ENCODE assay signal across 10 mouse cellular contexts in genomic region chr17:28330590-28330989, GRCm38 (mm10). TPM values are rescaled to one million over a fixed set of nuclear protein-coding genes. Genes with fewer than 3 reads are reported as not detected.
DNase-seq lines count a peak whose midpoint lies in the region; ATAC-seq and TF ChIP-seq lines count a peak whose summit lies in the region.
"Not testable (repeated sequence)": the region's sequence is repeated elsewhere in the genome, so short reads cannot be mapped to it uniquely, and the experiment has no call there.
"Had no signal": no experiment of that assay in that cellular context is flagged by ENCODE, and none has a peak within 500 bp of the region (broad histone marks: within the 10 kb centered on the region; RNA-seq: fewer than 3 reads in every experiment).

No protein-coding gene starts in this region.

- H3K27ac ChIP-seq in ES-E14 (ENCODE audit: insufficient read depth, low read depth, low read length, poor library complexity, severe bottlenecking); forebrain, embryonic 13.5 days; intestine, embryonic 14.5 days (ENCODE audit: low read depth); limb, embryonic 10.5 days; liver, embryonic 14.5 days; midbrain, embryonic 11.5 days (ENCODE audit: low read depth, low read length): not testable (repeated sequence)
- peak overlapping the region; percentile 33; the same call in 1 of the 2 replicates for H3K27ac ChIP-seq in embryonic facial prominence, embryonic 13.5 days

- not testable (repeated sequence) for DNase-seq in ES-E14 (ENCODE audit: low read depth, low spot score); intestine, embryonic 14.5 days (ENCODE audit: low spot score); limb, embryonic 10.5 days (ENCODE audit: low spot score); liver, embryonic 14.5 days (ENCODE audit: low read depth in 3 of 3, low spot score in 3 of 3)
- peak; percentile 84 for DNase-seq in midbrain, embryonic 11.5 days (ENCODE audit: low spot score, missing footprints)

- H3K9ac ChIP-seq in ES-E14 (ENCODE audit: insufficient read depth, low read depth, low read length, poor library complexity, severe bottlenecking) = peak overlapping the region; percentile 51
- H3K9ac ChIP-seq in embryonic facial prominence, embryonic 13.5 days; forebrain, embryonic 13.5 days; intestine, embryonic 14.5 days (ENCODE audit: low read length); midbrain, embryonic 11.5 days (ENCODE audit: low read length): not testable (repeated sequence)
- H3K9ac ChIP-seq in liver, embryonic 14.5 days (replicated peaks) = peak overlapping the region; percentile 23; the same call in 1 of the 2 replicates

- peaks cover 38% of the 10 kb centered on the region for H3K36me3 ChIP-seq in ES-E14 (ENCODE audit: control insufficient read depth, insufficient read depth, low read length, poor library complexity, severe bottlenecking)
- peaks cover 71% of the 10 kb centered on the region for H3K36me3 ChIP-seq in embryonic facial prominence, embryonic 13.5 days
- H3K36me3 ChIP-seq in forebrain, embryonic 13.5 days (ENCODE audit: poor library complexity, severe bottlenecking) = peaks cover 45% of the 10 kb centered on the region
- peaks cover 56% of the 10 kb centered on the region for H3K36me3 ChIP-seq in intestine, embryonic 14.5 days (ENCODE audit: control insufficient read depth, insufficient read depth, low read length)
- peaks cover 77% of the 10 kb centered on the region for H3K36me3 ChIP-seq in limb, embryonic 10.5 days
- peaks cover 23% of the 10 kb centered on the region for H3K36me3 ChIP-seq in liver, embryonic 14.5 days (replicated peaks; ENCODE audit: control insufficient read depth, insufficient read depth, low read depth)
- not testable (repeated sequence) for H3K36me3 ChIP-seq in midbrain, embryonic 11.5 days (ENCODE audit: control insufficient read depth, insufficient read depth, low read length)

- TF ChIP-seq CTCF in liver, embryonic 14.5 days (IDR thresholded peaks at IDR 0.05; ENCODE audit: low read depth) = not testable (repeated sequence)

- WGBS in embryonic facial prominence, embryonic 13.5 days = 50% methylated on average over 8 of the region's 8 CpGs
- WGBS in forebrain, embryonic 13.5 days = 63% methylated on average over 8 of the region's 8 CpGs
- WGBS in intestine, embryonic 14.5 days = 51% methylated on average over 6 of the region's 8 CpGs
- 73% methylated on average over 8 of the region's 8 CpGs for WGBS in limb, embryonic 10.5 days
- WGBS in liver, embryonic 14.5 days (ENCODE audit: insufficient replicate concordance) = 60% methylated on average over 7 of the region's 8 CpGs
- WGBS in midbrain, embryonic 11.5 days = 67% methylated on average over 6 of the region's 8 CpGs

- not testable (repeated sequence) for H3K9me3 ChIP-seq in ES-E14 (ENCODE audit: control insufficient read depth, insufficient read depth, low read depth, low read length); embryonic facial prominence, embryonic 13.5 days; forebrain, embryonic 13.5 days (replicated peaks); intestine, embryonic 14.5 days (ENCODE audit: control insufficient read depth, low read length); limb, embryonic 10.5 days (replicated peaks); liver, embryonic 14.5 days (ENCODE audit: control insufficient read depth, low read length); midbrain, embryonic 11.5 days (ENCODE audit: control insufficient read depth, low read length)

- H3K4me3 ChIP-seq in ES-E14 (ENCODE audit: insufficient read depth in 1 of 2, low read depth in 1 of 2, low read length in 2 of 2, poor library complexity in 1 of 2, severe bottlenecking in 1 of 2) = peak overlapping the region in 1 of 2 experiments; percentile 95; a peak in 2 of 4 replicates
- not testable (repeated sequence) for H3K4me3 ChIP-seq in embryonic facial prominence, embryonic 13.5 days; forebrain, embryonic 13.5 days; intestine, embryonic 14.5 days (ENCODE audit: low read depth, low read length); midbrain, embryonic 11.5 days (ENCODE audit: low read depth, low read length)
- H3K4me3 ChIP-seq in limb, embryonic 10.5 days = peak overlapping the region; percentile 19; the same call in 1 of the 2 replicates
- H3K4me3 ChIP-seq in liver, embryonic 14.5 days (ENCODE audit: insufficient read depth in 1 of 2, low read depth in 2 of 2, low read length in 2 of 2) = peak overlapping the region in 1 of 2 experiments; percentile 29; a peak in 2 of 4 replicates

- H3K4me1 ChIP-seq in ES-E14 (ENCODE audit: control insufficient read depth in 2 of 2, insufficient read depth in 2 of 2, low read length in 2 of 2, poor library complexity in 1 of 2) = peaks cover 0 to 41% of the 10 kb centered on the region in 2 experiments; a peak in 2 of 4 replicates
- peaks cover 56% of the 10 kb centered on the region for H3K4me1 ChIP-seq in embryonic facial prominence, embryonic 13.5 days
- peaks cover 39% of the 10 kb centered on the region for H3K4me1 ChIP-seq in forebrain, embryonic 13.5 days
- H3K4me1 ChIP-seq in intestine, embryonic 14.5 days (replicated peaks; ENCODE audit: control insufficient read depth, insufficient read depth, low read length) = peaks cover 43% of the 10 kb centered on the region
- peaks cover 77% of the 10 kb centered on the region for H3K4me1 ChIP-seq in limb, embryonic 10.5 days
- H3K4me1 ChIP-seq in liver, embryonic 14.5 days (replicated peaks; ENCODE audit: control insufficient read depth in 2 of 2, insufficient read depth in 2 of 2, low read length in 1 of 2) = peaks cover 4 to 16% of the 10 kb centered on the region in 2 experiments
- peaks cover 18% of the 10 kb centered on the region for H3K4me1 ChIP-seq in midbrain, embryonic 11.5 days (ENCODE audit: control insufficient read depth, insufficient read depth, low read length)

- peak overlapping the region; percentile 91 for H3K4me2 ChIP-seq in embryonic facial prominence, embryonic 13.5 days
- H3K4me2 ChIP-seq in forebrain, embryonic 13.5 days = peak overlapping the region; percentile 98; the same call in 1 of the 2 replicates
- H3K4me2 ChIP-seq in intestine, embryonic 14.5 days (ENCODE audit: low read length) = peak overlapping the region; percentile 98
- peak overlapping the region; percentile 85 for H3K4me2 ChIP-seq in liver, embryonic 14.5 days (ENCODE audit: low read depth)
- H3K4me2 ChIP-seq in midbrain, embryonic 11.5 days = not testable (repeated sequence)

- not testable (repeated sequence) for H3K27me3 ChIP-seq in embryonic facial prominence, embryonic 13.5 days; forebrain, embryonic 13.5 days; intestine, embryonic 14.5 days (replicated peaks; ENCODE audit: control insufficient read depth, insufficient read depth, low read length); limb, embryonic 10.5 days (ENCODE audit: low read depth, poor library complexity, severe bottlenecking); liver, embryonic 14.5 days (ENCODE audit: control insufficient read depth, insufficient read depth, low read length); midbrain, embryonic 11.5 days (ENCODE audit: control insufficient read depth, insufficient read depth, low read length)

- ATAC-seq in embryonic facial prominence, embryonic 13.5 days (ENCODE audit: insufficient number of reproducible peaks, insufficient read depth, low FRiP score, low TSS enrichment, low read depth); forebrain, embryonic 13.5 days; intestine, embryonic 14.5 days (replicated peaks; ENCODE audit: low FRiP score, low TSS enrichment, low read depth); liver, embryonic 14.5 days (ENCODE audit: insufficient read depth); midbrain, embryonic 11.5 days (ENCODE audit: low FRiP score): not testable (repeated sequence)

- not testable (repeated sequence) for TF ChIP-seq EP300 in liver, embryonic 14.5 days (IDR thresholded peaks at IDR 0.05; ENCODE audit: low read depth)

- in situ Hi-C loops in ES-E14 (cut with MboI; ENCODE audit: low sequenced_read_pairs in 2 of 2, unreplicated experiment in 2 of 2) = not testable (repeated sequence)

RNA-seq across cellular contexts. Expression of gene Rpl10a, which starts 2.3 kb away (rescaled TPM):
- 2,234 and 2,688 TPM in 2 replicates for total RNA-seq in ES-E14 (2012; rRNA removed)
- 653 and 701 TPM in 2 replicates for polyA plus RNA-seq in embryonic facial prominence, embryonic 13.5 days (2015; fragmentation: Nextera tagmentation; extraction: Ambion mirVana)
- polyA plus RNA-seq in forebrain, embryonic 13.5 days (2015; fragmentation: Nextera tagmentation; extraction: Ambion mirVana) = 444 and 501 TPM in 2 replicates
- polyA plus RNA-seq in intestine, embryonic 14.5 days (2014; fragmentation: Nextera tagmentation; extraction: Ambion mirVana) = 909 and 955 TPM in 2 replicates
- 502 and 576 TPM in 2 replicates for polyA plus RNA-seq in limb, embryonic 10.5 days (2016; fragmentation: Nextera tagmentation; extraction: Ambion mirVana)
- polyA plus RNA-seq in liver, embryonic 14.5 days (2012; rRNA removed) = 1,169 and 1,992 TPM in 2 replicates
- polyA plus RNA-seq in liver, embryonic 14.5 days (2014; fragmentation: Nextera tagmentation; extraction: Ambion mirVana) = 506 and 510 TPM in 2 replicates
- polyA plus RNA-seq in midbrain, embryonic 11.5 days (2014; fragmentation: Nextera tagmentation; extraction: Ambion mirVana) = 465 and 471 TPM in 2 replicates

RNA-seq across cellular contexts. Expression of gene Fance, which starts 17.3 kb away (rescaled TPM):
- total RNA-seq in ES-E14 (2012; rRNA removed) = 25.9 and 39.8 TPM in 2 replicates
- 34.5 and 39.5 TPM in 2 replicates for polyA plus RNA-seq in embryonic facial prominence, embryonic 13.5 days (2015; fragmentation: Nextera tagmentation; extraction: Ambion mirVana)
- polyA plus RNA-seq in forebrain, embryonic 13.5 days (2015; fragmentation: Nextera tagmentation; extraction: Ambion mirVana) = 22.6 and 24.6 TPM in 2 replicates
- polyA plus RNA-seq in intestine, embryonic 14.5 days (2014; fragmentation: Nextera tagmentation; extraction: Ambion mirVana) = 27.3 and 33.7 TPM in 2 replicates
- polyA plus RNA-seq in limb, embryonic 10.5 days (2016; fragmentation: Nextera tagmentation; extraction: Ambion mirVana) = 32.9 and 35.5 TPM in 2 replicates
- 4.5 and 5.5 TPM in 2 replicates for polyA plus RNA-seq in liver, embryonic 14.5 days (2012; rRNA removed)
- 9.4 and 10.4 TPM in 2 replicates for polyA plus RNA-seq in liver, embryonic 14.5 days (2014; fragmentation: Nextera tagmentation; extraction: Ambion mirVana)
- polyA plus RNA-seq in midbrain, embryonic 11.5 days (2014; fragmentation: Nextera tagmentation; extraction: Ambion mirVana) = 18.5 and 19.5 TPM in 2 replicates

RNA-seq across cellular contexts. Expression of gene Tead3, which starts 20.0 kb away (rescaled TPM):
- total RNA-seq in ES-E14 (2012; rRNA removed) = 8.0 and 9.0 TPM in 2 replicates
- 14.9 and 18.9 TPM in 2 replicates for polyA plus RNA-seq in embryonic facial prominence, embryonic 13.5 days (2015; fragmentation: Nextera tagmentation; extraction: Ambion mirVana)
- polyA plus RNA-seq in forebrain, embryonic 13.5 days (2015; fragmentation: Nextera tagmentation; extraction: Ambion mirVana) = 2.4 and 2.8 TPM in 2 replicates
- polyA plus RNA-seq in intestine, embryonic 14.5 days (2014; fragmentation: Nextera tagmentation; extraction: Ambion mirVana) = 12.0 and 13.3 TPM in 2 replicates
- 5.2 and 9.8 TPM in 2 replicates for polyA plus RNA-seq in limb, embryonic 10.5 days (2016; fragmentation: Nextera tagmentation; extraction: Ambion mirVana)
- 2.0 and 2.2 TPM in 2 replicates for polyA plus RNA-seq in liver, embryonic 14.5 days (2012; rRNA removed)
- polyA plus RNA-seq in liver, embryonic 14.5 days (2014; fragmentation: Nextera tagmentation; extraction: Ambion mirVana) = 0.52 and 0.63 TPM in 2 replicates
- 3.5 and 3.7 TPM in 2 replicates for polyA plus RNA-seq in midbrain, embryonic 11.5 days (2014; fragmentation: Nextera tagmentation; extraction: Ambion mirVana)

RNA-seq across cellular contexts. Expression of gene Tulp1, which starts 34.4 kb away (rescaled TPM):
- 3.7 and 4.1 TPM in 2 replicates for total RNA-seq in ES-E14 (2012; rRNA removed)
- polyA plus RNA-seq in embryonic facial prominence, embryonic 13.5 days (2015; fragmentation: Nextera tagmentation; extraction: Ambion mirVana) = 7.3 and 10.5 TPM in 2 replicates
- 1.4 and 1.7 TPM in 2 replicates for polyA plus RNA-seq in forebrain, embryonic 13.5 days (2015; fragmentation: Nextera tagmentation; extraction: Ambion mirVana)
- polyA plus RNA-seq in intestine, embryonic 14.5 days (2014; fragmentation: Nextera tagmentation; extraction: Ambion mirVana) = 3.7 and 4.0 TPM in 2 replicates
- polyA plus RNA-seq in limb, embryonic 10.5 days (2016; fragmentation: Nextera tagmentation; extraction: Ambion mirVana) = 3.4 and 4.1 TPM in 2 replicates
- 0.12 and 0.26 TPM in 2 replicates for polyA plus RNA-seq in liver, embryonic 14.5 days (2012; rRNA removed)
- 0.28 and 0.42 TPM in 2 replicates for polyA plus RNA-seq in liver, embryonic 14.5 days (2014; fragmentation: Nextera tagmentation; extraction: Ambion mirVana)
- polyA plus RNA-seq in midbrain, embryonic 11.5 days (2014; fragmentation: Nextera tagmentation; extraction: Ambion mirVana) = 4.6 and 4.9 TPM in 2 replicates
- total RNA-seq: gastrocnemius, adult 18-20 months; heart, postnatal 36 days; left cerebral cortex, postnatal 25 days had no signal
